Mouse (Mus musculus) adrenal gland, postnatal 25 days (tissue): Measurements from ENCODE around the gene Pdcd10. TPM values are rescaled to one million over a fixed set of nuclear protein-coding genes. Genes with fewer than 3 reads are reported as not detected.

Source experiments
- DNase-seq: peaks from one replicate; pipeline ENCODE4 v3.0.0; 2021; ENCODE audit warnings: mixed read lengths
- long read RNA-seq: library from polyadenylated mRNA; stranded (forward); transcript quantifications from one replicate; pipeline ENCODE4 v2.0.0, GENCODE M21; 2021
- total RNA-seq: library from RNA; stranded (reverse); gene quantifications from 2 replicates; pipeline ENCODE4 v1.2.3, GENCODE M21; 2021

Pdcd10 gene
- total RNA-seq: 71.6 and 75.0 TPM in 2 replicates
- long read RNA-seq, transcript Pdcd10-205 (8 exons, 1,927 nt): major isoform, 36 of 41 reads
- long read RNA-seq, partial matches to known transcripts: 0 of 41 reads
- long read RNA-seq, other reads (novel, unspliced or antisense): 4 of 41 reads

GRCm38 (mm10) chr3:75556695-75557291 lies at the start of gene Pdcd10:
Pdcd10 (minus strand) TSS chr3:75556856.
- peak; percentile 98 for DNase-seq

- no peak for DNase-seq
These were observed 28.2 kb upstream of the Pdcd10 start for GRCm38 (mm10) chr3:75584898-75585297.

GRCm38 (mm10) chr3:75583293-75583692 lies 26.6 kb upstream of the Pdcd10 start:
- no peak for DNase-seq

GRCm38 (mm10) chr3:75579352-75579751 lies 22.7 kb upstream of the Pdcd10 start:
- peak; percentile 4 for DNase-seq

GRCm38 (mm10) chr3:75575582-75575981 lies 18.9 kb upstream of the Pdcd10 start:
- no peak for DNase-seq

GRCm38 (mm10) chr3:75574074-75574473 lies 17.4 kb upstream of the Pdcd10 start:
- no peak for DNase-seq

GRCm38 (mm10) chr3:75557292-75557691 lies 636 bp upstream of the Pdcd10 start, which contains the start of gene Serpini1:
Serpini1 (plus strand) TSS chr3:75557547.
- DNase-seq: peak; percentile 84

- DNase-seq: no peak
These were observed 448 bp downstream of the Pdcd10 start for GRCm38 (mm10) chr3:75556121-75556694.

- no peak for DNase-seq
These were observed 5.4 kb downstream of the Pdcd10 start for GRCm38 (mm10) chr3:75551248-75551647.

GRCm38 (mm10) chr3:75544287-75544686 lies 12.4 kb downstream of the Pdcd10 start:
- DNase-seq: no peak

GRCm38 (mm10) chr3:75542852-75543251 lies 13.8 kb downstream of the Pdcd10 start:
- DNase-seq: no peak

- no peak for DNase-seq
These were observed 15.4 kb downstream of the Pdcd10 start for GRCm38 (mm10) chr3:75541259-75541658.

- no peak for DNase-seq
These were observed 22.4 kb downstream of the Pdcd10 start for GRCm38 (mm10) chr3:75534045-75534834.

- no peak for DNase-seq
These were observed 25.6 kb downstream of the Pdcd10 start for GRCm38 (mm10) chr3:75531074-75531473.

- no peak for DNase-seq
These were observed 34.1 kb downstream of the Pdcd10 start for GRCm38 (mm10) chr3:75522527-75522926.

- DNase-seq: no peak
These were observed 35.3 kb downstream of the Pdcd10 start for GRCm38 (mm10) chr3:75521314-75521713.

GRCm38 (mm10) chr3:75517631-75518250 lies 38.9 kb downstream of the Pdcd10 start:
- DNase-seq: peak; percentile 54

- no peak for DNase-seq
These were observed 57.4 kb downstream of the Pdcd10 start for GRCm38 (mm10) chr3:75498961-75499960.

- DNase-seq: no peak
These were observed 63.7 kb downstream of the Pdcd10 start for GRCm38 (mm10) chr3:75492913-75493312.

- no peak for DNase-seq
These were observed 74.6 kb downstream of the Pdcd10 start, which contains the start of gene Wdr49 for GRCm38 (mm10) chr3:75482056-75482455. Wdr49 (minus strand) TSS chr3:75482156.

GRCm38 (mm10) chr3:75475106-75475505 lies 81.5 kb downstream of the Pdcd10 start:
- DNase-seq: no peak
